Mouse (Mus musculus) gastrocnemius, postnatal 25 days (tissue): ENCODE data around the gene Zfp74. TPM values are rescaled to one million over a fixed set of nuclear protein-coding genes. Genes with fewer than 3 reads are reported as not detected.

Experiments
- DNase-seq: peaks from one replicate; pipeline ENCODE4 v3.0.0; 2022
- total RNA-seq, 2 experiments: library from RNA; stranded (reverse); gene quantifications; 1 replicate in 1 of 2; 2 replicates in 1 of 2; pipeline ENCODE4 v1.2.3; 2021

Zfp74 gene
- total RNA-seq, 2 experiments from 2014 or later: 4.5 to 5.9 TPM

- no peak for DNase-seq
Measured at GRCm38 (mm10) chr7:29944201-29944600, 9.7 kb downstream of the Zfp74 start.

GRCm38 (mm10) chr7:29943720-29944119 is 10.2 kb downstream of the Zfp74 start:
- DNase-seq: no peak

- DNase-seq: no peak
Measured at GRCm38 (mm10) chr7:29942740-29943139, 11.1 kb downstream of the Zfp74 start.

- DNase-seq: no peak
Measured at GRCm38 (mm10) chr7:29941027-29941426, 12.9 kb downstream of the Zfp74 start.

- no peak for DNase-seq
Measured at GRCm38 (mm10) chr7:29938856-29939255, 15.0 kb downstream of the Zfp74 start.

GRCm38 (mm10) chr7:29922780-29923179 is 31.1 kb downstream of the Zfp74 start:
- DNase-seq: peak; percentile 64

- no peak for DNase-seq
Measured at GRCm38 (mm10) chr7:29921439-29922093, 32.3 kb downstream of the Zfp74 start.

GRCm38 (mm10) chr7:29918062-29918453 is 35.8 kb downstream of the Zfp74 start:
- DNase-seq: peak; percentile 30

- peak; percentile 41 for DNase-seq
Measured at GRCm38 (mm10) chr7:29917371-29918061, 36.4 kb downstream of the Zfp74 start.

- no peak for DNase-seq
Measured at GRCm38 (mm10) chr7:29912172-29912571, 41.7 kb downstream of the Zfp74 start.

GRCm38 (mm10) chr7:29910252-29910651 is 43.6 kb downstream of the Zfp74 start:
- no peak for DNase-seq

GRCm38 (mm10) chr7:29908130-29908950 is 45.5 kb downstream of the Zfp74 start, which contains the start of gene Zfp383:
Gene Zfp383 (plus strand): TSS chr7:29908223.
- DNase-seq: peak; percentile 81

- DNase-seq: no peak
Measured at GRCm38 (mm10) chr7:29907206-29907605, 46.7 kb downstream of the Zfp74 start.

- DNase-seq: no peak
Measured at GRCm38 (mm10) chr7:29906682-29907058, 47.2 kb downstream of the Zfp74 start.

- DNase-seq: peak; percentile 76
Measured at GRCm38 (mm10) chr7:29905966-29906681, 47.8 kb downstream of the Zfp74 start, which contains the start of gene Zfp27. Gene Zfp27 (minus strand): TSS chr7:29906572.

- DNase-seq: no peak
Measured at GRCm38 (mm10) chr7:29904101-29904500, 49.8 kb downstream of the Zfp74 start.

- DNase-seq: no peak
Measured at GRCm38 (mm10) chr7:29898351-29898750, 55.5 kb downstream of the Zfp74 start.

GRCm38 (mm10) chr7:29892756-29893155 is 61.1 kb downstream of the Zfp74 start:
- DNase-seq: no peak

- DNase-seq: no peak
Measured at GRCm38 (mm10) chr7:29890501-29890900, 63.4 kb downstream of the Zfp74 start.

GRCm38 (mm10) chr7:29880916-29881315 is 73.0 kb downstream of the Zfp74 start:
- DNase-seq: no peak
